Mouse (Mus musculus) olfactory bulb, adult 2 months (tissue): ENCODE data around the gene Olfr987.

Experiments used
- CTCF ChIP-seq: fragments of 200-500 bp; IDR thresholded peaks from 2 replicates; pipeline ENCODE4 v1.5.1; 2012; ENCODE audit warnings: low read depth, mild to moderate bottlenecking, low read length, moderate library complexity; ENCODE audit not compliant: insufficient read depth
- POLR2A ChIP-seq: fragments of 200-500 bp; IDR thresholded peaks from 2 replicates; pipeline ENCODE4 v1.6.1; 2012; ENCODE audit warnings: mild to moderate bottlenecking, low read depth, low read length, moderate library complexity; ENCODE audit not compliant: insufficient read depth

DNA sequence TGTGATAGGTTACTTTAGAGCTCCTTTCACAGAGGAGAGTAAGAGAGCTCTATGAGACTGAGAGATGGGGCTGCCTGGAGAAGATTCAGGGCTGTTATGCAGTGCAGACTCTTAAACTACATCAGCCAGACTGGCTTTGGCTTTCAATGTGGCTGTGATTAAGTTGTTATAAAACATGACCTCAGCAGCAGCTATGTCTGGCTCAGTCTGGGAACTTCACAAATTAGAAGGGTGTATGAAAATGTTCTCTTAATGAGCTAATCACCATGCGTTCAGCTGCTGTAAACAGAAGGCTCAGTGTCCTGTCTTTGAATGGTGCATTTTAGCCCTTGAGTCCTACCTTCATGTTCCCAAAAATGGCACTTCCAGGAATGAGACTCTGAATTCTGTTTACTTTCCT, 20.0 kb downstream of the Olfr987 start:
- TF ChIP-seq CTCF (no peak), POLR2A (no peak)
